Mouse (Mus musculus): ENCODE data around the gene Arhgap5. TPM values are rescaled to one million over a fixed set of nuclear protein-coding genes. Genes with fewer than 3 reads are reported as not detected.
"Not testable (repeated sequence)": the region's sequence is repeated elsewhere in the genome, so short reads cannot be mapped to it uniquely, and the experiment has no call there.

Arhgap5 gene
- polyA plus RNA-seq, 1 experiment from 2014 or later: 40.2 TPM

DNA sequence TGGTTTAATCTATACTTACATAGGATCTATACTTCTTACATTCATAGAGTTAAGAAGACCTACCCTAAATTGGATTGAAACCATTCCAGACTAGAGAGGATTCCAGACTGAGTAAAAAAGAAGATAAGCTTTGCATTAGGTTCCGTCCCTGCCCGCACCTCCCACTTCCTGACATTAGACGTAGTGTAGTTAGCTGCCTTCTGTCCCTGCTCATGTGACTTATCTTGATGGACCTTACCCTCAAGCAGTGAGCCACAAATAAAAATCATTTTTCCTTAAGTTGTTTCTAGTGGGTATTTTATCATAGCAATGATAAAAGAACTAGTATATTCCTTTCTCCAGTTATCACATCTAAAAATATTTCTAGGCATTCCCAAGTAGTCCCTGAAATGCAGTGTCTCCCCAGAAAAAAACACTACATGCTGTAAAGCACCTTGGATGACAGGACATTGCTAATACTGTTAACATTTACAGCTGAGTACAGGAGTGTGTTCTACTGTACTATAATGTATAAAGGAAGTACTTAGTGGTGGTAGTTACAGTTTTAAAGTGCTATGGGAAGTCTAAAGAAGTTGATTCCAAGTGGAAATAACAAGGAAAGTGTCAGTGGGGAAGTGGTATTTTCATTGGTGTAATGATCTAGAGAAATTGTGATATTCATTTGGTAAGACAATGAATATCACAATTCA is 51.6 kb downstream of the Arhgap5 start:
- no peak for ATAC-seq (replicated peaks; ENCODE audit: low FRiP score)
- 67% methylated on average over 3 of the region's 3 CpGs for WGBS

GRCm38 (mm10) chr12:52565654-52566053 is 61.9 kb downstream of the Arhgap5 start:
- WGBS: 95% methylated on average over 5 of the region's 5 CpGs
- ATAC-seq (replicated peaks; ENCODE audit: low FRiP score): no peak
- Histone ChIP-seq H3K9ac (no peak overlapping the region), H3K4me2 (no peak overlapping the region), H3K4me1 (no peaks in the 10 kb centered on the region), H3K36me3 (peaks cover 34% of the 10 kb centered on the region), H3K27me3 (no peaks in the 10 kb centered on the region), H3K27ac (no peak overlapping the region), H3K4me3 (replicated peaks) (no peak overlapping the region), H3K9me3 (replicated peaks) (no peaks in the 10 kb centered on the region)

More for the DNA sequence above, 51.6 kb downstream of the Arhgap5 start:
- Histone ChIP-seq H3K4me1 (0 out of 2 replicates have a peak, but pooled peaks cover 3% of the 10 kb centered on the region), H3K9me3 (replicated peaks) (no peaks in the 10 kb centered on the region), H3K27ac (no peak overlapping the region), H3K27me3 (no peaks in the 10 kb centered on the region), H3K36me3 (peaks cover 11% of the 10 kb centered on the region; the same call in 1 of the 2 replicates), H3K9ac (no peak overlapping the region), H3K4me3 (replicated peaks) (no peak overlapping the region), H3K4me2 (no peak overlapping the region)

DNA sequence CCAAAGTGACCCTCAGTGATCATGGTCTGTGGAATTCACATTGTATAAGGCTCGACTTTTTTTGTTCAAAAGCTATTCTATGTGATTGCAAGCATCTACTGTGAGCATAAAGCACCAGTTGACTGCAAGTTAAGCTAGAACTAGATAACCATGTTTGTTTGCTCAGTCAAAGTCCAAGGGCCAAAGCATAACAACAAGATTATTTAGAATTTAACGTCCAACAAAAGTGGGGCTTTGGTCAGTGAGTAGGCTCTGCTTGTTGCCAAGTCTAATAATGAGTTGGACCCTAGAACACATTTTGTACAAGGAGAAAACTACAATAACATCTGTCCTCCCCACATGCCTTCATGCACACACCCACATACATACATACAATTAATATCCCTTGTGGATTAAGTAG is 69.6 kb downstream of the Arhgap5 start:
- Histone ChIP-seq H3K4me2 (no peak overlapping the region), H3K4me3 (replicated peaks) (no peak overlapping the region), H3K9me3 (replicated peaks) (no peaks in the 10 kb centered on the region), H3K4me1 (no peaks in the 10 kb centered on the region), H3K27ac (no peak overlapping the region), H3K9ac (no peak overlapping the region), H3K36me3 (peaks cover 17% of the 10 kb centered on the region), H3K27me3 (no peaks in the 10 kb centered on the region)
- 92% methylated on average over 2 of the region's 2 CpGs for WGBS
- ATAC-seq (replicated peaks; ENCODE audit: low FRiP score): no peak

- H3K27me3 ChIP-seq; H3K9ac ChIP-seq; H3K4me3 ChIP-seq (replicated peaks); H3K36me3 ChIP-seq; H3K4me2 ChIP-seq; ATAC-seq (replicated peaks; ENCODE audit: low FRiP score); H3K9me3 ChIP-seq (replicated peaks); H3K4me1 ChIP-seq; H3K27ac ChIP-seq: not testable (repeated sequence)
- WGBS: 79% methylated on average over 2 of the region's 2 CpGs
These were observed 82.7 kb downstream of the Arhgap5 start for GRCm38 (mm10) chr12:52586466-52586865.

- WGBS: 60% methylated on average over 2 of the region's 2 CpGs
These were observed 83.8 kb downstream of the Arhgap5 start for GRCm38 (mm10) chr12:52587473-52588010.

DNA sequence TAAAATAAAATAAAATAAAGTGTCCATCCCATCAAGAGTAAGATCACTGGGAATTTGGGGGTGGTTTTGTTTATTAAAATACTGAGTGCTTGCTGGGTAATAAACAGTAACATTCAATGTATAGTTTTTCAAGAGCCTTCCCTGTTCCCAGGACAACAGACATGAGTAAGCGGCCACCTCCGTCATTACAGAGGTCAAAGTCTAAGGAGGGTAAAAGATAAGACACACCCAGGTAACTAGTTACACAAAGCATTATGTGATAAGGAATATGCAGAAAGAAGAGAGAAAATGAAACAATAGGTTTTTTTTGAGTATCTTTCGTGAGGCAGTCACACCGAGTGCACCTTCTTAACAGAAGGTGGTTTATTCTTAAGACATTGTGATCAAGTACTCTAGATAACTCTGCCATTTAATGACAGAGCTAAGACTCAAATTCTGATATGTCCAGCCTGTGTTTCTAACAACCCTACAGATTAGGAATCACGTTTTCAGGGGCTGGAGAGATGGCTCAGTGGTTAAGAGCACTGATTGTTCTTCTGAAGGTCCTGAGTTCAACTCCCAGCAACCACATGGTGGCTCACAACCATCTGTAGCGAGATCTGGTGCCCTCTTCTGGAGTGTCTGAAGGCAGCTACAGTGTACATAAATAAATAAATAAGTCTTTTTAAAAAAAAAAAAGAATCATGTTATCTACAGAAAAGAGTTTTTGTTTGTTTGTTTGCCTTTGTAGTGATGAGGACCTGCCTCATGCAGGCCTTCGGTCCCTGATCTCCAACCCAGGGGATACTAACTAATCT is 91.8 kb downstream of the Arhgap5 start:
- Histone ChIP-seq H3K36me3 (no peaks in the 10 kb centered on the region), H3K4me3 (replicated peaks) (no peak overlapping the region), H3K4me1 (no peaks in the 10 kb centered on the region), H3K4me2 (no peak overlapping the region), H3K27ac (no peak overlapping the region), H3K9me3 (replicated peaks) (no peaks in the 10 kb centered on the region), H3K27me3 (no peaks in the 10 kb centered on the region), H3K9ac (no peak overlapping the region)
- WGBS: 90% methylated on average over 7 of the region's 7 CpGs
- no peak for ATAC-seq (replicated peaks; ENCODE audit: low FRiP score)

More at GRCm38 (mm10) chr12:52587473-52588010, 83.8 kb downstream of the Arhgap5 start:
- no peak for ATAC-seq (replicated peaks; ENCODE audit: low FRiP score)
- Histone ChIP-seq H3K9ac (no peak overlapping the region), H3K27ac (no peak overlapping the region), H3K4me3 (replicated peaks) (no peak overlapping the region), H3K36me3 (no peaks in the 10 kb centered on the region), H3K27me3 (no peaks in the 10 kb centered on the region), H3K4me2 (no peak overlapping the region), H3K9me3 (replicated peaks) (no peaks in the 10 kb centered on the region), H3K4me1 (0 out of 2 replicates have a peak, but pooled peaks cover 4% of the 10 kb centered on the region)

- Histone ChIP-seq H3K27me3 (no peaks in the 10 kb centered on the region), H3K9ac (peak overlapping the region; percentile 64; the same call in 1 of the 2 replicates), H3K9me3 (replicated peaks) (no peaks in the 10 kb centered on the region), H3K4me3 (replicated peaks) (peak overlapping the region; percentile 83), H3K27ac (peak overlapping the region; percentile 10; the same call in 1 of the 2 replicates), H3K36me3 (no peaks in the 10 kb centered on the region), H3K4me2 (peak overlapping the region; percentile 75), H3K4me1 (peaks cover 11% of the 10 kb centered on the region)
- ATAC-seq (replicated peaks; ENCODE audit: low FRiP score): no peak
- 18% methylated on average over 2 of the region's 2 CpGs for WGBS
These were observed 98.7 kb downstream of the Arhgap5 start for GRCm38 (mm10) chr12:52602471-52602870.

DNA sequence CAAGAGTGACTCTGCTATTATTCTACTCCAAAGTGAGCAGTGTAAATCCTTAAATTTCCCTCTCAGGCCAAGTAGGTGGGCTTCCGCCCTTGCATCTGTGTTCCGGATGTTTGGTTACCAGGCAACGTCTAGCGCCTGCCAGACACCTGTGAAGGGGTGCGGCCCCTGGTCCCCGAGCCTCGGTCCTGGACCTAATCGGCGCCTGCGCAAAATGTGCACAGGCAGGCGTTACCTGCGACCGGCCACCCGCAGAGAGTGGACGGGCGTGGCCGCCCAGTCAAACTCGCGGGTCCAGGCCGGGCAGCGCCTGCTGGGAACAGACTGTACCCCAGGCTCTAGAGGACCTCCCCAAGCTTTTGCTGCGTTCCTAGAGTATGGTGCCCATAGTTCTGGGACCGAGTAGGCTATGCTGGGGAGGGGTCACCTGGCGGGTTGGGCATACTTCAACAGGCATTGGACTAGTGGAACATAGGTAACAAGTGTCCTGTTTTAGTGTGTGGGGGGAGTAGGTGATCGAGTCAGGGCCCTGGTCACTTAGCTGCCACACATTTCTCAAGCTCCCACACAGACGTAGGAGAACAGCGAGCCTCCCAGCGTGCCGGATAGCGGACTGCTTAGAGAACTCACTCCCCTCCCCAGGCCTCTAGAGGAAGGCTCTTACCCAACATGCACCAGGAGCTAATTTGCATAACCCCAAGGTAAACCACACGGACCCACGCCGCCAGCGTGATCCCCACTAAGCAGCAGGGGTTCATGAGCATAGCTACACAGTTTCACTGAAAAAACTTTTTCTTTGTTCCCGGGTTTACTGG is 99.3 kb downstream of the Arhgap5 start:
- peak overlapping the region; percentile 83 for H3K4me3 ChIP-seq (replicated peaks)
- WGBS: under 1% methylated on average over 35 of the region's 35 CpGs
- peak overlapping the region; percentile 89 for H3K27ac ChIP-seq
- H3K9me3 ChIP-seq (replicated peaks): no peaks in the 10 kb centered on the region
- ATAC-seq (replicated peaks; ENCODE audit: low FRiP score): peak; percentile 91
- peak overlapping the region; percentile 75 for H3K4me2 ChIP-seq
- peak overlapping the region; percentile 64 for H3K9ac ChIP-seq
- no peaks in the 10 kb centered on the region for H3K27me3 ChIP-seq
- H3K4me1 ChIP-seq: peaks cover 11% of the 10 kb centered on the region
- H3K36me3 ChIP-seq: no peaks in the 10 kb centered on the region

DNA sequence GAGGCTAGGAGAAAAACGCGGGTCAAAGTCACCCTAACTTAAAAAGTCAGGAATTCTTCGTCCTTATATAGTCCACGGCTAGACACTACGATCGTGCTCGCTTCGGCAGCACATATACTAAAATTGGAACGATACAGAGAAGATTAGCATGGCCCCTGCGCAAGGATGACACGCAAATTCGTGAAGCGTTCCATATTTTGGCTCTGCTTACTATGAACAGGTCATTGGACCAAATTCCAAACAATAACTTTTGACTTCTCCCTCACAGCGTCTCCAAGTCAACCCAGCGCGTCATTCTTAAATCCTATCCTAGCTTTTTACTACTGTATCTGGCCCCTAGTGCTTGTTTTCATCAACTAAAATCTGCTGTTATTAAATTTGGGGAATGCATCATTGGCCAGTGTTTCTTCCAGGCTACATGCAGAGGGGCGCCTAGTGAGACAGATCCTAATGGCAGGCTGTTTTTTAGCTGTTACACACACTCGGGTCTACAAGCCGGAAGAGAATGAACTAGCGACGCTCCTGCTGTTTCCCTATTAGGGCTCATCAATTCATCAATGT is 100.0 kb downstream of the Arhgap5 start:
- WGBS: 0% methylated on average over 21 of the region's 21 CpGs
- Histone ChIP-seq H3K9me3 (replicated peaks) (no peaks in the 10 kb centered on the region), H3K27me3 (no peaks in the 10 kb centered on the region)

GRCm38 (mm10) chr12:52604256-52604991 is 100.7 kb downstream of the Arhgap5 start:
- Histone ChIP-seq H3K9ac (peak overlapping the region; percentile 64), H3K27ac (peak overlapping the region; percentile 89), H3K4me1 (peaks cover 11% of the 10 kb centered on the region), H3K4me3 (replicated peaks) (peak overlapping the region; percentile 83), H3K27me3 (no peaks in the 10 kb centered on the region), H3K36me3 (no peaks in the 10 kb centered on the region), H3K4me2 (peak overlapping the region; percentile 75), H3K9me3 (replicated peaks) (no peaks in the 10 kb centered on the region)
- ATAC-seq (replicated peaks; ENCODE audit: low FRiP score): peak; percentile 89
- WGBS: under 1% methylated on average over 33 of the region's 33 CpGs

More for the DNA sequence above, 100.0 kb downstream of the Arhgap5 start:
- peak overlapping the region; percentile 89 for H3K27ac ChIP-seq
- H3K9ac ChIP-seq: peak overlapping the region; percentile 64
- ATAC-seq (replicated peaks; ENCODE audit: low FRiP score): peak; percentile 78
- H3K4me1 ChIP-seq: peaks cover 11% of the 10 kb centered on the region
- peak overlapping the region; percentile 75 for H3K4me2 ChIP-seq
- H3K4me3 ChIP-seq (replicated peaks): peak overlapping the region; percentile 83
- H3K36me3 ChIP-seq: no peaks in the 10 kb centered on the region

Data from kidney, embryonic 15.5 days (tissue).